Mouse (Mus musculus) ES-Bruce4 (cell line): ENCODE data around the gene Zfp72.

Source experiments
- CTCF ChIP-seq: IDR thresholded peaks from one replicate; pipeline ENCODE4 v1.8.1; 2011; ENCODE audit warnings: low read depth, low read length
- POLR2A ChIP-seq: IDR thresholded peaks from one replicate; pipeline ENCODE4 v1.8.1; 2011; ENCODE audit warnings: low read length; ENCODE audit not compliant: insufficient read depth

DNA sequence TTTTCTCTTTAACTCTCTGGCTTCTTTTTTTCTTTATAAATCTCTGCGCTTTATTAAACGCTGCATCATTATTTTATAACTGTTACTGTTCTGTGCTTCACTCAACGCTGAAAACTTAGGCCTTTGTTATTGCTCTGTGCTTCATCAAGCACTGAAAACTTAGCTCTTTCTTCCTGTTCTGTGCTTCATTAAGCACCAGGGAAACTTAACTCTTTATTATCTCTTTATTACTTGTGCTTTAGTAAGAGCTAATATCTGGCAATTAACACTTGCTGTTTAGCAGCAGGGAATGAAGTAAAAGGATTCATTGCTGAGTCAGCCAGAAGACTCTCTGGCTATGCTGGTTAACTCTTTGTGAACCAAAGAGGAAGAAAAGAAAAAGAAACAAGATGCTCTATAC lies 8.3 kb downstream of the Zfp72 start:
- no peak for TF ChIP-seq CTCF
- TF ChIP-seq POLR2A = no peak
